Mouse (Mus musculus): ENCODE measurements around the gene 6330409D20Rik. TPM values are rescaled to one million over a fixed set of nuclear protein-coding genes. Genes with fewer than 3 reads are reported as not detected.

The 6330409D20Rik gene
- polyA plus RNA-seq, 1 experiment from 2014 or later: 3.5 TPM

GRCm38 (mm10) chr2:32734480-32734879 lies 6.3 kb downstream of the 6330409D20Rik start:
- ATAC-seq (ENCODE audit: low FRiP score, low read depth): no peak
- Histone ChIP-seq H3K4me1 (replicated peaks) (no peaks in the 10 kb centered on the region), H3K36me3 (no peaks in the 10 kb centered on the region), H3K9me3 (no peaks in the 10 kb centered on the region), H3K9ac (no peak overlapping the region), H3K4me2 (no peak overlapping the region), H3K27me3 (no peaks in the 10 kb centered on the region), H3K27ac (replicated peaks) (0 out of 2 replicates have a peak overlapping the region, but pooled peaks have one; percentile 22), H3K4me3 (no peak overlapping the region)
- 53% methylated on average over 4 of the region's 4 CpGs for WGBS

GRCm38 (mm10) chr2:32732695-32733094 lies 8.1 kb downstream of the 6330409D20Rik start:
- no peak overlapping the region for H3K27ac ChIP-seq (replicated peaks)
- no peaks in the 10 kb centered on the region for H3K36me3 ChIP-seq
- no peak overlapping the region for H3K4me3 ChIP-seq
- H3K9ac ChIP-seq: no peak overlapping the region
- no peaks in the 10 kb centered on the region for H3K27me3 ChIP-seq
- H3K4me2 ChIP-seq: no peak overlapping the region
- ATAC-seq (ENCODE audit: low FRiP score, low read depth): no peak
- H3K9me3 ChIP-seq: no peaks in the 10 kb centered on the region
- no peaks in the 10 kb centered on the region; the same call in 1 of the 2 replicates for H3K4me1 ChIP-seq (replicated peaks)
- WGBS: 79% methylated on average over 6 of the region's 6 CpGs

- Histone ChIP-seq H3K9ac (no peak overlapping the region), H3K4me2 (no peak overlapping the region), H3K27me3 (no peaks in the 10 kb centered on the region), H3K36me3 (no peaks in the 10 kb centered on the region), H3K9me3 (no peaks in the 10 kb centered on the region), H3K4me1 (replicated peaks) (peaks cover 8% of the 10 kb centered on the region), H3K4me3 (no peak overlapping the region), H3K27ac (replicated peaks) (peak overlapping the region; percentile 34; the same call in 1 of the 2 replicates)
- no peak for ATAC-seq (ENCODE audit: low FRiP score, low read depth)
- WGBS: 77% methylated on average over 4 of the region's 4 CpGs
Measured at GRCm38 (mm10) chr2:32731911-32732310, 8.9 kb downstream of the 6330409D20Rik start.

- no peak overlapping the region for H3K4me2 ChIP-seq
- WGBS: 49% methylated on average over 11 of the region's 11 CpGs
Measured at GRCm38 (mm10) chr2:32730854-32731253, 10.0 kb downstream of the 6330409D20Rik start.

GRCm38 (mm10) chr2:32729547-32729946 lies 11.3 kb downstream of the 6330409D20Rik start:
- no peaks in the 10 kb centered on the region for H3K9me3 ChIP-seq
- H3K9ac ChIP-seq: no peak overlapping the region
- ATAC-seq (ENCODE audit: low FRiP score, low read depth): no peak
- H3K27me3 ChIP-seq: no peaks in the 10 kb centered on the region
- no peak overlapping the region for H3K27ac ChIP-seq (replicated peaks)
- peak overlapping the region; percentile 1 for H3K4me2 ChIP-seq
- H3K4me3 ChIP-seq: no peak overlapping the region
- H3K36me3 ChIP-seq: no peaks in the 10 kb centered on the region
- peaks cover 8% of the 10 kb centered on the region for H3K4me1 ChIP-seq (replicated peaks)
- 74% methylated on average over 4 of the region's 4 CpGs for WGBS

More at GRCm38 (mm10) chr2:32730854-32731253, 10.0 kb downstream of the 6330409D20Rik start:
- Histone ChIP-seq H3K27me3 (no peaks in the 10 kb centered on the region), H3K4me3 (no peak overlapping the region), H3K9ac (no peak overlapping the region), H3K4me1 (replicated peaks) (peaks cover 8% of the 10 kb centered on the region), H3K9me3 (no peaks in the 10 kb centered on the region), H3K27ac (replicated peaks) (no peak overlapping the region), H3K36me3 (no peaks in the 10 kb centered on the region)
- no peak for ATAC-seq (ENCODE audit: low FRiP score, low read depth)

GRCm38 (mm10) chr2:32728463-32728862 lies 12.4 kb downstream of the 6330409D20Rik start:
- Histone ChIP-seq H3K9me3 (no peaks in the 10 kb centered on the region), H3K4me1 (replicated peaks) (peaks cover 8% of the 10 kb centered on the region), H3K4me2 (peak overlapping the region; percentile 53), H3K36me3 (no peaks in the 10 kb centered on the region), H3K27ac (replicated peaks) (0 out of 2 replicates have a peak overlapping the region, but pooled peaks have one; percentile 4), H3K27me3 (no peaks in the 10 kb centered on the region), H3K4me3 (peak overlapping the region; percentile 28), H3K9ac (no peak overlapping the region)
- 58% methylated on average over 7 of the region's 7 CpGs for WGBS
- ATAC-seq (ENCODE audit: low FRiP score, low read depth): peak; percentile 10; the same call in 1 of the 2 replicates

- no peaks in the 10 kb centered on the region for H3K27me3 ChIP-seq
- peak overlapping the region; percentile 42; the same call in 1 of the 2 replicates for H3K27ac ChIP-seq (replicated peaks)
- peak overlapping the region; percentile 53 for H3K4me2 ChIP-seq
- H3K4me3 ChIP-seq: peak overlapping the region; percentile 28
- WGBS: under 1% methylated on average over 16 of the region's 16 CpGs
- H3K9me3 ChIP-seq: no peaks in the 10 kb centered on the region
- 0 out of 2 replicates have a peak overlapping the region, but pooled peaks have one; percentile 15 for H3K9ac ChIP-seq
- ATAC-seq (ENCODE audit: low FRiP score, low read depth): peak; percentile 96
- no peaks in the 10 kb centered on the region for H3K36me3 ChIP-seq
- peaks cover 8% of the 10 kb centered on the region for H3K4me1 ChIP-seq (replicated peaks)
Measured at GRCm38 (mm10) chr2:32727435-32727834, 13.4 kb downstream of the 6330409D20Rik start.

GRCm38 (mm10) chr2:32724832-32725790 lies 15.7 kb downstream of the 6330409D20Rik start:
- ATAC-seq (ENCODE audit: low FRiP score, low read depth): no peak
- no peaks in the 10 kb centered on the region for H3K36me3 ChIP-seq
- no peak overlapping the region for H3K27ac ChIP-seq (replicated peaks)
- 81% methylated on average over 16 of the region's 16 CpGs for WGBS
- H3K27me3 ChIP-seq: no peaks in the 10 kb centered on the region
- no peak overlapping the region for H3K4me2 ChIP-seq
- H3K9ac ChIP-seq: no peak overlapping the region
- peaks cover 8% of the 10 kb centered on the region for H3K4me1 ChIP-seq (replicated peaks)
- H3K9me3 ChIP-seq: no peaks in the 10 kb centered on the region
- no peak overlapping the region for H3K4me3 ChIP-seq

GRCm38 (mm10) chr2:32724149-32724548 lies 16.7 kb downstream of the 6330409D20Rik start:
- Histone ChIP-seq H3K36me3 (no peaks in the 10 kb centered on the region), H3K4me1 (replicated peaks) (peaks cover 8% of the 10 kb centered on the region), H3K4me3 (no peak overlapping the region), H3K9me3 (no peaks in the 10 kb centered on the region), H3K9ac (no peak overlapping the region), H3K27me3 (no peaks in the 10 kb centered on the region), H3K27ac (replicated peaks) (no peak overlapping the region), H3K4me2 (no peak overlapping the region)
- 81% methylated on average over 4 of the region's 4 CpGs for WGBS
- ATAC-seq (ENCODE audit: low FRiP score, low read depth): no peak

GRCm38 (mm10) chr2:32722581-32722980 lies 18.2 kb downstream of the 6330409D20Rik start:
- no peaks in the 10 kb centered on the region for H3K36me3 ChIP-seq
- H3K4me3 ChIP-seq: no peak overlapping the region
- H3K9ac ChIP-seq: no peak overlapping the region
- no peaks in the 10 kb centered on the region for H3K27me3 ChIP-seq
- peaks cover 12% of the 10 kb centered on the region for H3K4me1 ChIP-seq (replicated peaks)
- H3K4me2 ChIP-seq: no peak overlapping the region
- no peaks in the 10 kb centered on the region for H3K9me3 ChIP-seq
- H3K27ac ChIP-seq (replicated peaks): no peak overlapping the region
- ATAC-seq (ENCODE audit: low FRiP score, low read depth): no peak
- WGBS: 75% methylated on average over 3 of the region's 3 CpGs

GRCm38 (mm10) chr2:32722046-32722445 lies 18.8 kb downstream of the 6330409D20Rik start:
- ATAC-seq (ENCODE audit: low FRiP score, low read depth): no peak
- 60% methylated on average over 6 of the region's 6 CpGs for WGBS
- no peak overlapping the region for H3K4me2 ChIP-seq

GRCm38 (mm10) chr2:32720681-32721229 lies 20.1 kb downstream of the 6330409D20Rik start, which contains the start of gene Sh2d3c:
Gene Sh2d3c, plus strand, starts transcription at chr2:32721055.
- H3K4me2 ChIP-seq: no peak within 1 kb of the TSS
- 38% methylated on average over 8 of the region's 8 CpGs for WGBS
- H3K27me3 ChIP-seq: no peaks in the 10 kb centered on the region
- no peaks in the 10 kb centered on the region for H3K36me3 ChIP-seq
- peak; percentile 13; the same call in 1 of the 2 replicates for ATAC-seq (ENCODE audit: low FRiP score, low read depth)
- no peak within 1 kb of the TSS for H3K9ac ChIP-seq
- H3K27ac ChIP-seq (replicated peaks): no peak within 1 kb of the TSS
- H3K4me1 ChIP-seq (replicated peaks): 0 out of 2 replicates have a peak, but pooled peaks cover 5% of the 10 kb centered on the region
- no peak within 1 kb of the TSS for H3K4me3 ChIP-seq
- no peaks in the 10 kb centered on the region for H3K9me3 ChIP-seq

More at GRCm38 (mm10) chr2:32722046-32722445, 18.8 kb downstream of the 6330409D20Rik start:
- H3K36me3 ChIP-seq: no peaks in the 10 kb centered on the region
- peaks cover 7% of the 10 kb centered on the region for H3K4me1 ChIP-seq (replicated peaks)
- H3K9ac ChIP-seq: no peak overlapping the region
- no peak overlapping the region for H3K4me3 ChIP-seq
- H3K27me3 ChIP-seq: no peaks in the 10 kb centered on the region
- H3K9me3 ChIP-seq: no peaks in the 10 kb centered on the region
- no peak overlapping the region for H3K27ac ChIP-seq (replicated peaks)

Data from hindbrain, embryonic 15.5 days (tissue).